Comparison of ENCODE assay signal across 21 mouse cellular contexts in the genomic region with DNA sequence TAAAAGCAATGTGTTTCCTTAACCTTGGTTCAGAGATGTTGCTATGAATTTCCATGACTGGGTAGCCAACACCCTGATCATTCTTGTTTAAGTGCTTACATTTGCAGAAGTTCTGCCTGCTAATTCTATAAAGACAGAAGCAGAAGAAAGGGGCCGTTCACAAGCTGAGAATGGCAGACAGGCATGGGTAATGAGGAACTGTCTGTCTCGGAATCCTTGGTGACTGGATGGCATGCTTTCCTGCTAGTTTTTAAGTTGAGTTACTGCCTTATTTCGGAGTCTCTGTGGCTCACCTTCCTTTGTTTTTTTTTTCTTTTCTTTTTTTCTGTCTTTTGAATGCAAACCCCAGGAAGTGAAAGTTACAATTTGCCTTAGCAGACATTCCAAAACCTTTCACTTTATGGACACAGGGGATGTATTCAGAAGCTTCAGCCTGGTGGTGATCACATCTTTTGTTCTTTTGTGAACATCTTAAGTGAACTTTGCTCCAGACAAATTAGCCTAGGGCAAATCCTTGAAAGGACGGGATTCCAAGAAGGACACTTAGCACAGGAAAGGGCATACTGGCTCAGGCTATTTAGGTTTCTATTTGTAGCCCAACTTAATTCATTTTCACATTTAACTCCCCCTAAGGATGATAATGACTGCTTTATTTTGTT. TPM values are rescaled to one million over a fixed set of nuclear protein-coding genes. Genes with fewer than 3 reads are reported as not detected.
DNase-seq lines count a peak whose midpoint lies in the region; ATAC-seq and TF ChIP-seq lines count a peak whose summit lies in the region.
"Had no signal": no experiment of that assay in that cellular context is flagged by ENCODE, and none has a peak within 500 bp of the region (broad histone marks: within the 10 kb centered on the region; RNA-seq: fewer than 3 reads in every experiment).

No protein-coding gene starts in this region.

- peaks cover 46% of the 10 kb centered on the region for H3K27me3 ChIP-seq in hindbrain, embryonic 10.5 days (ENCODE audit: insufficient read depth, poor library complexity, severe bottlenecking)
- H3K27me3 ChIP-seq in hindbrain, postnatal 0 days (ENCODE audit: insufficient read depth, low read length): no peaks in the 10 kb centered on the region
- H3K27me3 ChIP-seq: embryonic facial prominence, embryonic 15.5 days; heart, embryonic 13.5 days had no signal

- no peak for ATAC-seq in hindbrain, postnatal 0 days
- ATAC-seq: hindbrain, embryonic 16.5 days; intestine, postnatal 0 days had no signal

- no peaks in the 10 kb centered on the region for H3K9me3 ChIP-seq in hindbrain, embryonic 10.5 days
- no peaks in the 10 kb centered on the region for H3K9me3 ChIP-seq in hindbrain, postnatal 0 days (ENCODE audit: low read length)
- no peaks in the 10 kb centered on the region for H3K9me3 ChIP-seq in ES-E14 (ENCODE audit: control insufficient read depth, insufficient read depth, low read depth, low read length)
- H3K9me3 ChIP-seq: embryonic facial prominence, embryonic 15.5 days; G1E; heart, embryonic 13.5 days had no signal

- in situ Hi-C loops in ES-E14 (cut with MboI; ENCODE audit: low sequenced_read_pairs in 2 of 2, unreplicated experiment in 2 of 2): no loop called here

- H3K27ac ChIP-seq in hindbrain, embryonic 10.5 days: peak overlapping the region; percentile 74; the same call in 1 of the 2 replicates
- H3K27ac ChIP-seq in hindbrain, postnatal 0 days: no peak overlapping the region
- peak overlapping the region; percentile 22; the same call in 1 of the 2 replicates for H3K27ac ChIP-seq in ES-E14 (ENCODE audit: insufficient read depth, low read depth, low read length, poor library complexity, severe bottlenecking)
- H3K27ac ChIP-seq: embryonic facial prominence, embryonic 15.5 days; heart, embryonic 13.5 days; stomach, postnatal 0 days had no signal

- no peak for TF ChIP-seq CTCF in hindbrain, postnatal 0 days (IDR thresholded peaks at IDR 0.05; ENCODE audit: low read depth)

- WGBS in hindbrain, embryonic 10.5 days: 13% methylated on average over 4 of the region's 4 CpGs
- 13% methylated on average over 4 of the region's 4 CpGs for WGBS in hindbrain, postnatal 0 days

- no peak overlapping the region for H3K4me3 ChIP-seq in hindbrain, embryonic 10.5 days
- no peak overlapping the region for H3K4me3 ChIP-seq in hindbrain, postnatal 0 days (ENCODE audit: low read length)
- no peak overlapping the region for H3K4me3 ChIP-seq in ES-E14 (ENCODE audit: insufficient read depth in 1 of 2, low read depth in 1 of 2, low read length in 2 of 2, poor library complexity in 1 of 2, severe bottlenecking in 1 of 2)
- H3K4me3 ChIP-seq: embryonic facial prominence, embryonic 15.5 days; heart, embryonic 13.5 days had no signal

- no peaks in the 10 kb centered on the region for H3K36me3 ChIP-seq in hindbrain, embryonic 10.5 days
- no peaks in the 10 kb centered on the region for H3K36me3 ChIP-seq in hindbrain, postnatal 0 days (ENCODE audit: insufficient read depth, low read length)
- H3K36me3 ChIP-seq in ES-E14 (ENCODE audit: control insufficient read depth, insufficient read depth, low read length, poor library complexity, severe bottlenecking): no peaks in the 10 kb centered on the region
- H3K36me3 ChIP-seq: embryonic facial prominence, embryonic 15.5 days; G1E; heart, embryonic 13.5 days had no signal

- peaks cover 29% of the 10 kb centered on the region for H3K4me1 ChIP-seq in hindbrain, embryonic 10.5 days (replicated peaks)
- no peaks in the 10 kb centered on the region for H3K4me1 ChIP-seq in hindbrain, postnatal 0 days (ENCODE audit: insufficient read depth, low read length)
- no peaks in the 10 kb centered on the region for H3K4me1 ChIP-seq in ES-E14 (ENCODE audit: control insufficient read depth in 2 of 2, insufficient read depth in 2 of 2, low read length in 2 of 2, poor library complexity in 1 of 2)
- H3K4me1 ChIP-seq: embryonic facial prominence, embryonic 15.5 days had no signal

- no peak overlapping the region for H3K9ac ChIP-seq in hindbrain, postnatal 0 days (replicated peaks; ENCODE audit: low read length)
- H3K9ac ChIP-seq in ES-E14 (ENCODE audit: insufficient read depth, low read depth, low read length, poor library complexity, severe bottlenecking): no peak overlapping the region
- H3K9ac ChIP-seq: embryonic facial prominence, embryonic 15.5 days; heart, embryonic 13.5 days had no signal

- peak; percentile 25 for DNase-seq in hindbrain, embryonic 10.5 days (ENCODE audit: low spot score)
- DNase-seq in hindbrain, postnatal 0 days (ENCODE audit: low spot score): no peak
- DNase-seq in ES-E14 (ENCODE audit: low read depth, low spot score) (peak; percentile 59), WW6 (ENCODE audit: low read depth, low spot score) (peak; percentile 31)
- DNase-seq in mesoderm, embryonic 11.5 days (ENCODE audit: low read depth, low spot score): peak; percentile 63
- no peak for DNase-seq in cerebellum, postnatal 4 days (ENCODE audit: low spot score in 2 of 2)
- DNase-seq in right cerebral cortex, postnatal 10 days (ENCODE audit: low spot score in 2 of 2): no peak
- DNase-seq: adrenal gland, postnatal 36 days; cerebellum, adult 18-20 months; cerebellum, postnatal 36 days; lung, adult 18-20 months; lung, postnatal 14 days had no signal

- no peak overlapping the region for H3K4me2 ChIP-seq in hindbrain, postnatal 0 days (ENCODE audit: low read depth, low read length)
- H3K4me2 ChIP-seq: embryonic facial prominence, embryonic 15.5 days; heart, embryonic 13.5 days; liver, embryonic 11.5 days had no signal

TF ChIP-seq in ES-E14, 5 proteins besides CTCF, POLR2A, EP300 and RAD21:
- peak; percentile 41; the same call in 1 of the 2 replicates for TF ChIP-seq CHD2 (IDR thresholded peaks at IDR 0.05; ENCODE audit: low read depth, low read length)
- TF ChIP-seq ZC3H11A (IDR thresholded peaks at IDR 0.05; ENCODE audit: borderline replicate concordance, low read depth, low read length): no peak
- TF ChIP-seq ZNF384 (IDR thresholded peaks at IDR 0.05; ENCODE audit: low read depth, low read length): peak; percentile 86
- no peak for TF ChIP-seq MAFK (IDR thresholded peaks at IDR 0.05; ENCODE audit: insufficient read depth, low read depth, low read length)
- TF ChIP-seq HCFC1 (IDR thresholded peaks at IDR 0.05; ENCODE audit: borderline replicate concordance, insufficient read depth, low read length): no peak

RNA-seq across cellular contexts. Expression of gene Cdh6, which starts 38.7 kb away (rescaled TPM):
- polyA plus RNA-seq in hindbrain, embryonic 10.5 days (2016; fragmentation: Nextera tagmentation; extraction: Ambion mirVana): 11.2 and 18.6 TPM in 2 replicates
- total RNA-seq in hindbrain, postnatal 0 days (2014; rRNA removed): 13.8 and 14.3 TPM in 2 replicates
- 15.5 TPM in 2 replicates for polyA plus RNA-seq in hindbrain, postnatal 0 days (2015; fragmentation: Nextera tagmentation; extraction: Ambion mirVana)
- total RNA-seq in ES-E14 (2012; rRNA removed): 0.21 and 1.6 TPM in 2 replicates
- total RNA-seq: granulocyte monocyte progenitor cell, adult 5-6 weeks; megakaryocyte-erythroid progenitor cell, adult 5-6 weeks had no signal
- polyA plus RNA-seq: G1E had no signal

Comparison
In these comparisons a context has a peak if more than half of its experiments do, and no peak if none do; other contexts are left out.
1. DNase-seq: peak in hindbrain, embryonic 10.5 days (single experiment), ES-E14 (single experiment), WW6 (single experiment) and mesoderm, embryonic 11.5 days (single experiment); none in hindbrain, postnatal 0 days (single experiment), cerebellum, postnatal 4 days (0 of 2) and right cerebral cortex, postnatal 10 days (0 of 2).